Mouse (Mus musculus) thymus, adult 2 months (tissue): ENCODE data around the gene Diaph3. TPM values are rescaled to one million over a fixed set of nuclear protein-coding genes. Genes with fewer than 3 reads are reported as not detected.

Experiments used
- DNase-seq: peaks from one replicate; pipeline ENCODE4 v3.0.0; 2021
- H3K27ac ChIP-seq: fragments of 200-500 bp; 2 replicates; pipeline ENCODE4 v1.5.1; 2012; ENCODE audit warnings: low read length, control low read depth; ENCODE audit not compliant: control insufficient read depth, insufficient read depth
- H3K27me3 ChIP-seq: fragments of 200-500 bp; 2 replicates; pipeline ENCODE4 v1.6.1; 2012; ENCODE audit warnings: mild to moderate bottlenecking, low read length, moderate library complexity, mixed read lengths; ENCODE audit not compliant: control insufficient read depth, insufficient read depth
- H3K36me3 ChIP-seq: fragments of 200-500 bp; 2 replicates; pipeline ENCODE4 v1.6.1; 2012; ENCODE audit warnings: mild to moderate bottlenecking, low read length, moderate library complexity; ENCODE audit not compliant: control insufficient read depth, insufficient read depth
- H3K4me1 ChIP-seq: fragments of 200-500 bp; replicated peaks from 2 replicates; pipeline ENCODE4 v1.6.1; 2012; ENCODE audit warnings: low read length; ENCODE audit not compliant: control insufficient read depth, insufficient read depth
- H3K4me3 ChIP-seq: fragments of 200-500 bp; 2 replicates; pipeline ENCODE4 v1.5.1; 2012; ENCODE audit warnings: mild to moderate bottlenecking, low read length, control low read depth, moderate library complexity; ENCODE audit not compliant: control insufficient read depth, insufficient read depth
- CTCF ChIP-seq: fragments of 200-500 bp; IDR thresholded peaks from 2 replicates; pipeline ENCODE4 v1.5.1; 2012; ENCODE audit warnings: mild to moderate bottlenecking, control low read depth, low read length, moderate library complexity, borderline replicate concordance; ENCODE audit not compliant: control insufficient read depth, poor library complexity, insufficient read depth; ENCODE audit errors: extremely low read depth
- POLR2A ChIP-seq: fragments of 200-500 bp; IDR thresholded peaks from 2 replicates; pipeline ENCODE4 v1.6.1; 2012; ENCODE audit warnings: mild to moderate bottlenecking, low read length, control low read depth, moderate library complexity; ENCODE audit not compliant: control insufficient read depth, poor library complexity, insufficient read depth; ENCODE audit errors: extremely low read depth
- WGBS: fragments of 180-500 bp; shearing (Covaris S2); methylation state at CpG from one replicate; pipeline ENCODE4 v1.1.7; 2018; 5-methylcytosine and 5-hydroxymethylcytosine counted together
- polyA plus RNA-seq: library from polyadenylated mRNA; depleted of rRNA; stranded (reverse); fragments of >200 nt; gene quantifications from 2 replicates; pipeline ENCODE4 v1.2.3, GENCODE M21; 2012

Diaph3 gene
- polyA plus RNA-seq, 1 experiment = 2.2 TPM

GRCm38 (mm10) chr14:86757604-86758520 lies 383.2 kb downstream of the Diaph3 start:
- TF ChIP-seq POLR2A = no peak
- TF ChIP-seq CTCF = no peak
- Histone ChIP-seq H3K36me3 (no peaks in the 10 kb centered on the region), H3K27ac (no peak overlapping the region), H3K4me1 (no peaks in the 10 kb centered on the region), H3K27me3 (no peaks in the 10 kb centered on the region), H3K4me3 (no peak overlapping the region)
- 92% methylated on average over 9 of the region's 9 CpGs for WGBS
- DNase-seq = no peak

DNA sequence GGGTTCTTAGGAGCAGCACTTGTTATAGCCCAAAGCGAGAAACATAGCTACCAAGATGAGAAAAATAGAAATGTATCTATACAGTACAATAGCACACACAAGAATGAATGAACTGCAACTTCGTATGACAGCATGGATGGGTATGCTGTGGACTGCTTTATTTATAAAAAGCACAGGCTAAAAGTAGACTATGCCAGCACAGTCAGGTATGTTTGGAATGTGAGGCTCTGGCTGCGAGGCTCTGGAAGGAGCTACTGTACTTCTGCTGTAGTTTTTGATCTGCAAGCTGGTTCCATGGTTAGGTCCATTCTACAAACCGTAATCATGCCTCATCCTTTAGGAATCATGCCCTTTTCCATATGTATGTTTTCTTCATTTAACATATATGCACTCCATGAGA lies 383.9 kb downstream of the Diaph3 start:
- DNase-seq = no peak
- Histone ChIP-seq H3K4me1 (no peaks in the 10 kb centered on the region), H3K36me3 (no peaks in the 10 kb centered on the region), H3K4me3 (no peak overlapping the region), H3K27me3 (no peaks in the 10 kb centered on the region), H3K27ac (no peak overlapping the region)
- no peak for TF ChIP-seq POLR2A
- TF ChIP-seq CTCF = no peak
- 98% methylated on average over 4 of the region's 4 CpGs for WGBS

GRCm38 (mm10) chr14:86750351-86750750 lies 390.7 kb downstream of the Diaph3 start:
- WGBS = 97% methylated on average over 7 of the region's 7 CpGs
- no peaks in the 10 kb centered on the region for H3K4me1 ChIP-seq
- TF ChIP-seq POLR2A (no peak), CTCF (no peak)

GRCm38 (mm10) chr14:86749425-86749824 lies 391.6 kb downstream of the Diaph3 start:
- 95% methylated on average over 4 of the region's 4 CpGs for WGBS
- Histone ChIP-seq H3K4me3 (no peak overlapping the region), H3K27me3 (no peaks in the 10 kb centered on the region), H3K27ac (no peak overlapping the region), H3K36me3 (no peaks in the 10 kb centered on the region), H3K4me1 (no peaks in the 10 kb centered on the region)
- DNase-seq = no peak
- TF ChIP-seq POLR2A (no peak), CTCF (no peak)

More at GRCm38 (mm10) chr14:86750351-86750750, 390.7 kb downstream of the Diaph3 start:
- DNase-seq = no peak
- H3K27me3 ChIP-seq = no peaks in the 10 kb centered on the region
- H3K27ac ChIP-seq = no peak overlapping the region
- no peak overlapping the region for H3K4me3 ChIP-seq
- no peaks in the 10 kb centered on the region for H3K36me3 ChIP-seq

DNA sequence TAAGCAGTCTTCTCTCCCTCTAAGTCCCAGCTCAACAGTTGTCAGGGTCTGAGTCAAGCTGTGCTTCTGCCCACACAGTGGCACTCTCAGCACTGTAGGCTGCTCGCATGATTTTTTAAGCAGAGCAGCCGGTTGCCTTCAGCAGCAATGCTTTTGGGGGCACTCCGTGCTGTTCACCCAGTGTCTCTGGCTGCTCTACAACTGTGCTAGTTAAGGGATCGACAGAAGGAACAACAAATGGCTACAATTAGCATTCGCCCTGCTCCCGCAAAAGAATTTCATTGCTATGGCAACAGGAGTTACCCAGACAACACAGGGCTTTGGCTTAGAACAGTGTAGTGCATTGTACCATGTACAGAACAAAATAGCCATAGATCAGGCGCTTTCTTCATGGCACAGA lies 392.2 kb downstream of the Diaph3 start:
- H3K4me3 ChIP-seq = no peak overlapping the region
- no peaks in the 10 kb centered on the region for H3K36me3 ChIP-seq
- TF ChIP-seq POLR2A (no peak), CTCF (no peak)
- no peaks in the 10 kb centered on the region; the same call in 1 of the 2 replicates for H3K4me1 ChIP-seq
- DNase-seq = no peak
- no peaks in the 10 kb centered on the region for H3K27me3 ChIP-seq
- 94% methylated on average over 7 of the region's 7 CpGs for WGBS
- no peak overlapping the region for H3K27ac ChIP-seq

- 67% methylated on average over 6 of the region's 6 CpGs for WGBS
- Histone ChIP-seq H3K27ac (no peak overlapping the region), H3K4me1 (no peaks in the 10 kb centered on the region; the same call in 1 of the 2 replicates), H3K27me3 (no peaks in the 10 kb centered on the region), H3K36me3 (no peaks in the 10 kb centered on the region), H3K4me3 (no peak overlapping the region)
- TF ChIP-seq CTCF = no peak
- TF ChIP-seq POLR2A = no peak
- DNase-seq = no peak
Observed at GRCm38 (mm10) chr14:86744523-86744922, 396.5 kb downstream of the Diaph3 start.

DNA sequence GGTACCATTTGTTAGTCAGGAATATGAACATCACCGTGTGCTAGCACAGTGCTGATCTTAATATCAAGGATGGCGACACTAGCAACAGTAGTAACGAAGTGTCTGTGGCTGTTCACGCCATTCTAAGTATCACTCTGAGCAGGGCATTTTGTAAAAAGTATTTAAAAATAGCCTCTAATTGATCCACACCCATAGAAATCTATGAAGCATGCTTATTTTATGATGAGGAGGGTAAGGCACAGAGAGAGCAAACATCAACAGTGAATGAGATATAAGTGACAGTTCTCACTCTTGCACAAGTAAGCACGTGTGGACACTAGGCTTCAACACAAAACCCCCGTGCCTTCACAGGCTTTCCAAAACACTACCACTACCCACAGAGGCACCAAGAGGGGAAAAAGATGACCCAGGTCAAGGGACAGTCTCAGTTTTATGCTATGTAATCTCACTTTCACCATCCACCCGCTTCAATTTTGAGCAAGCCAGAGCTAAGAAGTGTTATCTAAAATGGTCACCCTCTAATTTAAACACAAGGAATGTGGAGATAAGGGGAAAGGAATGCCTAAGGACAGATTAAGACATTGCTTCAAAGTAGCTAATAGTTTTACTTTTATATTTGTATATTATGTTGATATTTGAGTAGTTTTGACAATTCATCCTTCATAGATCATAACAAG lies 399.0 kb downstream of the Diaph3 start:
- WGBS = 98% methylated on average over 7 of the region's 7 CpGs
- no peak for DNase-seq
- Histone ChIP-seq H3K4me3 (no peak overlapping the region), H3K27me3 (no peaks in the 10 kb centered on the region), H3K27ac (no peak overlapping the region), H3K36me3 (no peaks in the 10 kb centered on the region), H3K4me1 (peaks cover 3% of the 10 kb centered on the region)
- no peak for TF ChIP-seq CTCF
- TF ChIP-seq POLR2A = no peak
